Mouse (Mus musculus) midbrain, embryonic 13.5 days (tissue): Measurements from ENCODE around the gene Mettl21a. TPM values are rescaled to one million over a fixed set of nuclear protein-coding genes. Genes with fewer than 3 reads are reported as not detected.
A peak's percentile ranks its signal among the peaks of the same experiment; 100 is the strongest.

Experiments
- ATAC-seq: fragments of 200-750 bp; cut with Nextera tagmentation; 2 replicates; pipeline ENCODE4 v1.8.0; 2017; ENCODE audit warnings: mild to moderate bottlenecking, moderate TSS enrichment, moderate library complexity
- H3K27ac ChIP-seq: fragments of 300-500 bp; sonication (generic); 2 replicates; pipeline ENCODE4 v1.5.1; 2015; ENCODE audit warnings: inconsistent platforms, mild to moderate bottlenecking, moderate library complexity
- H3K27me3 ChIP-seq: fragments of 300-500 bp; sonication (generic); 2 replicates; pipeline ENCODE4 v1.6.1; 2015; ENCODE audit warnings: mild to moderate bottlenecking, inconsistent platforms
- H3K36me3 ChIP-seq: fragments of 300-500 bp; sonication (generic); 2 replicates; pipeline ENCODE4 v1.6.1; 2015; ENCODE audit warnings: mild to moderate bottlenecking, inconsistent platforms
- H3K4me1 ChIP-seq: fragments of 300-500 bp; sonication (generic); replicated peaks from 2 replicates; pipeline ENCODE4 v1.6.1; 2015; ENCODE audit warnings: inconsistent platforms
- H3K4me2 ChIP-seq: fragments of 300-500 bp; sonication (generic); replicated peaks from 2 replicates; pipeline ENCODE4 v1.6.1; 2015; ENCODE audit warnings: moderate library complexity, mild to moderate bottlenecking, inconsistent platforms
- H3K4me3 ChIP-seq: fragments of 300-500 bp; sonication (generic); replicated peaks from 2 replicates; pipeline ENCODE4 v1.5.1; 2015; ENCODE audit warnings: mild to moderate bottlenecking, inconsistent platforms
- H3K9ac ChIP-seq: fragments of 300-500 bp; sonication (generic); replicated peaks from 2 replicates; pipeline ENCODE4 v1.6.1; 2015; ENCODE audit warnings: mild to moderate bottlenecking, inconsistent platforms
- H3K9me3 ChIP-seq: fragments of 300-500 bp; sonication (generic); 2 replicates; pipeline ENCODE4 v1.6.1; 2016; ENCODE audit warnings: mild to moderate bottlenecking, inconsistent platforms
- WGBS: fragments of 180-500 bp; shearing (Covaris S2); methylation state at CpG from one replicate; pipeline ENCODE4 v1.1.7; 2015; 5-methylcytosine and 5-hydroxymethylcytosine counted together
- polyA plus RNA-seq: library from polyadenylated mRNA; unstranded; fragments of >200 nt; fragmentation: Nextera tagmentation; extraction: Ambion mirVana; gene quantifications from 2 replicates; pipeline ENCODE4 v1.2.1, GENCODE M21; 2015

Gene Mettl21a
- polyA plus RNA-seq, 1 experiment from 2014 or later = 21.1 TPM

DNA sequence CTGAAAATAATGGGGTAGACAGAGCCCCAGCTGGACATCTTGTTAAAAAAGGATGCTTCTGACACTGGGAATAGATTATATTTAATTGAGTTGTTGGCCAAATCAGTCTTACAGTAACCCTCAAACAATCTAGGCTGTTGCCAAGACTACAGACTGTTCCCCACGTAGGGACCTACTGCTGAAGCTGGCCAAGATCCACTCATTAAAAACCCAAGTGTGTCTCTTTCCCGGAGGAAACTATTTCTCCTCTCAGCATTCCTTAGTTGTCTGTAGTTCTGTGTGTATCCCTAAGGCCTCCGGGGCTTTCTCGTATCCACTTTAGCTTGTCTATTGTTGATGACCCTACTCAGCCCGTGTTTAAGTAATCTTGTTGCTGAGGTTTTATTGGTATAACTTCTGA, 14.5 kb upstream of the Mettl21a start:
- H3K9me3 ChIP-seq = no peaks in the 10 kb centered on the region
- WGBS = 71% methylated on average over 5 of the region's 5 CpGs
- H3K4me1 ChIP-seq = no peaks in the 10 kb centered on the region
- no peaks in the 10 kb centered on the region for H3K36me3 ChIP-seq
- H3K27ac ChIP-seq = no peak overlapping the region
- no peak overlapping the region for H3K4me2 ChIP-seq
- no peaks in the 10 kb centered on the region for H3K27me3 ChIP-seq
- no peak overlapping the region for H3K4me3 ChIP-seq
- H3K9ac ChIP-seq = no peak overlapping the region
- ATAC-seq = no peak

DNA sequence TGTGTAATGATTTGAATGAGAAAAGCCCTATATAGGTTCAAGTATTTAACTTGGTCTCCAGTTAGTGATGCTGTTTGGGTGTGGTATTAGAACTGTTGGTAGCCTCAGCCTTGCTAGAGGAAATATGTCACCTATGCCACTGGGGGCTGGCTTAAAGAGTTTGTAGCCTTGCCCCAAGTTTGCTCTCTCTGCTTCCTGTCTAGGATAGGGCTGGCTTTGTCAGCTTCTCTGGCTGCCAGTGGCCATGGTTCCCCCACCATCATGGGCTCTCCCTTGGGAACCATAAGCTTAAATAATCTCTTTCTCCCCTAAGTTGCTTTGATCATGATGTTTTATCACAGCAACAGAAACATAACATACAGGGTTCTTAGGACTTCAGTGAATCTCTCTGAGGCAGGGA, 8.2 kb upstream of the Mettl21a start:
- no peak overlapping the region for H3K4me3 ChIP-seq
- no peaks in the 10 kb centered on the region for H3K27me3 ChIP-seq
- no peak overlapping the region for H3K27ac ChIP-seq
- no peaks in the 10 kb centered on the region for H3K4me1 ChIP-seq
- no peak overlapping the region for H3K9ac ChIP-seq
- ATAC-seq = no peak
- no peaks in the 10 kb centered on the region for H3K36me3 ChIP-seq
- no peaks in the 10 kb centered on the region for H3K9me3 ChIP-seq
- H3K4me2 ChIP-seq = no peak overlapping the region

DNA sequence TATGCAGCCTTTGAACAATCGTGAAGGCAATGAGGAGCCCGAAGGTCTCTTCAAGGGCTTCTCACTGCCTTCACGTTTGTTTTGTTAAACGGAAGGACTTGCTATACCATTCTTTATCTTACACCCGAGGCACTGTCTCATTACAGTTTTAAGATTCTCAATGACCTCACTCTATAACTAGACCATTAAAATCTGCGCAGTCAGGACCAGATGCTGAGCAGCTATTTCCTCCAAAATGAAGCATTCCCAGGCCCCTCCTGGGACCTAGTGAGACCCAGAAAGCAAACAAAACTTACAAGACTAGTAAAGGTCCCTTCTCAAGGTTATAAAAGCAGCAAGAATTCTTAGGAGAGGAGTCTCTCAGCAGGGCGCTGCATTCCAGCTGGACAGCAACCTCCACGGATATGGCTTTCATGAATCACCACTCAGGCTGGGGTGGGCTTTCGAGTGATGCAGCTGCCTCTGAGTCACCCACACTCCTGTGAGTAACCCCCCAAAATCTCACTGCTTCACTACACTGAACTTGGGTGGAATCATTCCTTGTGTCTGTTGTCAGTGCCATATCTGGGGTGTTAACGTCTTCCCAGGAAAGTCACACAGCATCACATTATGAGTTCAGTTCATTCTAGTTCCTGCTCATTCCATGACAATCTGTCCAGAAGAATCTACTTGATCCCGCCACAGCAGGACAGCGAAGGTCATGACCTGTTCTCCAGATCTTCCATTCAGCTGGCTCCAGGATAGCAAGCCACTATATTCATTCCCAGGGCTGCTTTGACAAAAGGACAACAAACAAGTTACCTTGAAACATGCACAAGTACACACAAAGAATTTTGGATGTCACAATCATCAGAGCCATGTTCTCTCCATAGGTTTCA, 6.8 kb upstream of the Mettl21a start:
- Histone ChIP-seq H3K9me3 (no peaks in the 10 kb centered on the region), H3K36me3 (no peaks in the 10 kb centered on the region), H3K4me2 (no peak overlapping the region), H3K27me3 (no peaks in the 10 kb centered on the region), H3K9ac (no peak overlapping the region), H3K4me3 (no peak overlapping the region), H3K4me1 (no peaks in the 10 kb centered on the region), H3K27ac (no peak overlapping the region)
- WGBS = 66% methylated on average over 12 of the region's 12 CpGs
- ATAC-seq = no peak

DNA sequence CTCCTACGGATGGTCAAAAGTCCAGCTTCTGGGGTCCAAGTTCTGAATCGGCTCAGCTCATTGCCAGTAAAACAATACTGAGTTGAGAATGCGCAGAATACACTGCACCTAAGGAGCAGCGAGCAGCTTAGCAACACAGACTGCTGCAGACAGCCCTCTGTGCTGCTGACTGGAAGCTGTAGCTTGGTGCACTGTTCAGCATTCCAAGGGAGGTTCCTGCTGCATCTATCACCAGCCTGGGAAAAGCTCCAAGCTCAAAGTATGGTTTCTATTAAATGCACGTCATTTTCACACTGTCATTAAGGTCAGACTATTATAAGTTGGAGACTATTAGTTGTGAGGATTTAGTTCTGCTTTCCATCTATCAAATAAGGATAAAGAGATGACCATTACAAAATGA, 4.1 kb upstream of the Mettl21a start:
- no peak overlapping the region for H3K9ac ChIP-seq
- H3K4me3 ChIP-seq = no peak overlapping the region
- no peak overlapping the region for H3K27ac ChIP-seq
- H3K36me3 ChIP-seq = no peaks in the 10 kb centered on the region
- ATAC-seq = no peak
- no peaks in the 10 kb centered on the region for H3K27me3 ChIP-seq
- H3K4me2 ChIP-seq = no peak overlapping the region
- H3K4me1 ChIP-seq = peaks cover 13% of the 10 kb centered on the region
- 85% methylated on average over 5 of the region's 5 CpGs for WGBS
- H3K9me3 ChIP-seq = no peaks in the 10 kb centered on the region

DNA sequence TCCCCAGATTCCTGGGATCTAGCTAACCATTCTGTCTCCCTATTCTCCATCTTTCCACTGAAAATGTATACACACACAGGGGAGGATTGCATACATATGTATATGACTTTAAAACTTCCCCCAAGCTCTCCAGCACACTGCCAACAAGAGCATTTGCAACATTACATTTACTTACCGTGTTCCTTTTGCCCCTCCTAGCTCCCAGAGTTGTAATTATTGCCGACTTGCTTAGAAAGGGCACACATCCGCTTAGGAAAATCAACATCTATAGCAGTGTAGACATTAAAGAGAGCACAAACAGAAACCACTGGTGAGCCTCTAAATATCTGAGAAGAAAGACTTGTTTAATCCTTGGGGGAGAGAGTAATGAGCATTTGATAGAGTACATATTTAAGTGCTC, 1.2 kb upstream of the Mettl21a start:
- Histone ChIP-seq H3K4me1 (peaks cover 24% of the 10 kb centered on the region), H3K4me3 (peak overlapping the region; percentile 78), H3K27me3 (no peaks in the 10 kb centered on the region), H3K9me3 (no peaks in the 10 kb centered on the region), H3K36me3 (peaks cover 9% of the 10 kb centered on the region), H3K27ac (no peak overlapping the region), H3K9ac (peak overlapping the region; percentile 93), H3K4me2 (peak overlapping the region; percentile 73)
- no peak for ATAC-seq
- 70% methylated on average over 3 of the region's 3 CpGs for WGBS

DNA sequence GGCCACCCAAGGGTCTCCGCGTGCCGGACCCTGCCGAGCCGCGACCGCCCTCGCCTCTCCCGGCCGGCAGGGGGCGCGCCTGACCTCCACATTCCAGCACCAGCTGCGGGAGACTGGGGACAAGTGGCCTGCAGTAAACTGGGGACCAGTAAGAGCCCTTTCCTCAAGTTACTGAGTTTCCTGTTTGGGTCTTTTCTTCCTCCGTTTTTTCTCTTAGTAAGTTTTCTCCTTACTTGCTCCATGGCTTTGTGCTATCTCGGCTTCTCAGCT, 608 bp upstream of the Mettl21a start:
- Histone ChIP-seq H3K27ac (peak overlapping the region; percentile 95), H3K36me3 (peaks cover 11% of the 10 kb centered on the region), H3K4me3 (peak overlapping the region; percentile 78), H3K27me3 (no peaks in the 10 kb centered on the region), H3K4me1 (peaks cover 24% of the 10 kb centered on the region), H3K9ac (peak overlapping the region; percentile 93), H3K4me2 (peak overlapping the region; percentile 73), H3K9me3 (no peaks in the 10 kb centered on the region)
- ATAC-seq = peak; percentile 81
- WGBS = under 1% methylated on average over 15 of the region's 15 CpGs

DNA sequence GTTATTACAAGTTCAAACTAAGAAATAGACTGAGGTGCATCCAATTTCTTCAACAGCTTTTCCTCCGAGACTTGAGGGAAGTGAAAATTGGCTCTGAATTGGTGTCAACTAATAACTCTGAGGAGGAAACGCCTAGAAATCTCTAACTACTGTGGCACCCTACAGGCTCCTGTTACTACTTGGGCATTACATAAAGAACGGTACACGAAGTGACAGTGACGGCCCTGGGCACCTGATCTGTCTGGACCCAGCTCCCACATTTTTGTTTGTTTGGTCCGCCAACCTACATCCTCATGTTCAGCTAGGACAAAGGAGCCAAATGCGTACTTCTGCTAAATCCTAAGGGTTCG, 536 bp downstream of the Mettl21a start:
- peak overlapping the region; percentile 73 for H3K4me2 ChIP-seq
- no peaks in the 10 kb centered on the region for H3K27me3 ChIP-seq
- peak overlapping the region; percentile 78 for H3K4me3 ChIP-seq
- H3K4me1 ChIP-seq = peaks cover 24% of the 10 kb centered on the region
- no peaks in the 10 kb centered on the region for H3K9me3 ChIP-seq
- peak overlapping the region; percentile 95 for H3K27ac ChIP-seq
- 8% methylated on average over 8 of the region's 8 CpGs for WGBS
- H3K9ac ChIP-seq = peak overlapping the region; percentile 93
- peaks cover 12% of the 10 kb centered on the region for H3K36me3 ChIP-seq
- no peak; the same call in 1 of the 2 replicates for ATAC-seq

DNA sequence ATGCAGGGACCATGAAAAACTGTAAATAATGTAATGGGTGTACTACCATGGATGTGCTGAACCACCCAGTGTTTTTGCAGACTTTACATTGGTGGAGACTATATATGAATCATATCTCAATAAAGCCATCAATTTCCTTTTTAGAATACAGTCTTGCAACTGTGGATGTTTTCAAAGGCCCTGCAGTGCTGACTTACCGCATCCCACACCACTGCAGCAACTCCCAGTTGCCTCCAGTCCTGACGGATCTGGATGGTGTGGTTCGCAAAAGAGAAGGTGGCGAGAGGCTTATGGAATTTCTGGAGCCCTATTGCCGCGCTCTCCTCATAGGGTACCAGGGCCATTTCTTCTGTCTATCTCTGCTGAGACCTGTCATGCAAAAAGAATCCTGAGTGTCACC, 966 bp downstream of the Mettl21a start:
- ATAC-seq = no peak
- Histone ChIP-seq H3K27me3 (no peaks in the 10 kb centered on the region), H3K9ac (peak overlapping the region; percentile 93; the same call in 1 of the 2 replicates), H3K4me1 (peaks cover 24% of the 10 kb centered on the region), H3K9me3 (no peaks in the 10 kb centered on the region), H3K27ac (no peak overlapping the region), H3K36me3 (peaks cover 12% of the 10 kb centered on the region), H3K4me3 (peak overlapping the region; percentile 78), H3K4me2 (peak overlapping the region; percentile 73)
- 64% methylated on average over 6 of the region's 6 CpGs for WGBS

DNA sequence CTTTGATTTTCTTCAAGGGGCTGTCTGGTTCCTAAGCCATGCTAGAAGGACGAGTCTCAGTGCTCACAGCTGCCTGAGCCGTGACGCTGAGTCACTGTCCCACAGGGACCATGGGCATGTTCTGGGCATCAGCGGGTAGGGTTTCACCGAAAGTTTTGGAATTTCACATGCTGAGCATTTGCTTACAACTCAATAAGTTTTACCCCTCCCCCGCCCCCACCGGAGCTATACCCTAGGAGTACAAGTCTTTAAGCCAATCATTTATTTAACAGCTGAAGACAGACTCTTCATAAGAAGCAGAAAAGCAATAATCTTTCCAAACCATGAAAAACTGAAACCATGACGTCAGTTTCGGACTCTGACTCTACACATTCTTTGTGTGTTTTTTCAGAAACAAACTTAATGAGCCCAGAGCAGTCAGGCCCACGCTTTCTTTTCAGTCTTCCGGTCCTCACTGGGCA, 1.5 kb downstream of the Mettl21a start:
- Histone ChIP-seq H3K9ac (no peak overlapping the region), H3K4me2 (no peak overlapping the region), H3K4me3 (0 out of 2 replicates have a peak overlapping the region, but pooled peaks have one; percentile 78), H3K27ac (no peak overlapping the region), H3K36me3 (peaks cover 12% of the 10 kb centered on the region), H3K27me3 (no peaks in the 10 kb centered on the region), H3K9me3 (no peaks in the 10 kb centered on the region), H3K4me1 (peaks cover 24% of the 10 kb centered on the region)
- 85% methylated on average over 11 of the region's 11 CpGs for WGBS
- no peak for ATAC-seq

DNA sequence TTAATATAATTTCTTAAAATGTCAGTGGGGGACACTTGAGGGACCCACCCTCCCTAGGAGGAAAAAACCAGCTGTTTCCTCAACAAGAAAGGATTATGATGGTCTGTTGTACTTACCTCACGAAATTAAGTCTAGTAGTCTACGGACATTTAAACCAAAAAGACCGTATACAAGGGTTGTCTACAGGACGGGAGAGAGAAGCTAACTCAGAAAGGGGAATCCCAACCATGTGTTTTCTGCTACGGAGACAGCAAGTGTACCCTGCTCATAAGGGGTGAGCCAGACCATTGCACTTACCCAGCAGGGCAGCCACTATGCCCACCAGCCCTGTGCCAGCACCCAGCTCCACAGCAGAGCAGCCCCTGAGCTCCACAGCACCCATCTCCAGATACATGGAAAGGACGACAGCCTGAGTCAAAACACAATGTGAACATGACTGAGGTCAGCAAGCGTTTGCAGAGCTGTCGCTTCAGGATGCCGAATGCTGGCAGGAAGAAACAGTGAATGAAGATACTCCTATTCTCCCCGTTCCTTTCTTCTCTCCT, 2.2 kb downstream of the Mettl21a start:
- H3K9ac ChIP-seq = no peak overlapping the region; the same call in 1 of the 2 replicates

DNA sequence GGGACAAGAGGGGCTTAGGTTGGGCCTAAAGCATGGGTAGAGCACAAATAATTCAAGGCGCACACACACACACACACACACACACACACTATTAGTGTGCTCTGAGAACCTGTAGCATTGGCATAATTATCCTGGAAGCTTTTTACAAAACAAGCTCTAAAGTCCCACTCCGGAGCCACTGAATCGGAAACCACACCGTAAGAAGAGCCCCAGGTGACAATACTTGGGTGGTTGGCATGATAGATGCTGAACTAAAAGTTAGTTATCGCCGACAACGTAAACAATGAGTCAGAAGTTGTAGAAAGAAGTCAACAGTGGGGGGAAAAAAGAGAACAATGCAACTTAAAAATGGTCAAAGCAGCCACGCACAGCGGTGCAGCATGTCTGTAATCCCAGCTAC, 2.7 kb downstream of the Mettl21a start:
- Histone ChIP-seq H3K4me1 (peaks cover 24% of the 10 kb centered on the region), H3K9ac (no peak overlapping the region), H3K4me3 (no peak overlapping the region), H3K4me2 (no peak overlapping the region), H3K9me3 (no peaks in the 10 kb centered on the region), H3K27ac (no peak overlapping the region), H3K36me3 (peaks cover 21% of the 10 kb centered on the region), H3K27me3 (no peaks in the 10 kb centered on the region)
- WGBS = 93% methylated on average over 9 of the region's 9 CpGs
- ATAC-seq = no peak

More for the DNA sequence above, 2.2 kb downstream of the Mettl21a start:
- Histone ChIP-seq H3K27me3 (no peaks in the 10 kb centered on the region), H3K4me1 (peaks cover 24% of the 10 kb centered on the region), H3K4me2 (no peak overlapping the region), H3K36me3 (peaks cover 17% of the 10 kb centered on the region), H3K9me3 (no peaks in the 10 kb centered on the region), H3K27ac (no peak overlapping the region), H3K4me3 (no peak overlapping the region)
- 84% methylated on average over 10 of the region's 10 CpGs for WGBS
- ATAC-seq = no peak

DNA sequence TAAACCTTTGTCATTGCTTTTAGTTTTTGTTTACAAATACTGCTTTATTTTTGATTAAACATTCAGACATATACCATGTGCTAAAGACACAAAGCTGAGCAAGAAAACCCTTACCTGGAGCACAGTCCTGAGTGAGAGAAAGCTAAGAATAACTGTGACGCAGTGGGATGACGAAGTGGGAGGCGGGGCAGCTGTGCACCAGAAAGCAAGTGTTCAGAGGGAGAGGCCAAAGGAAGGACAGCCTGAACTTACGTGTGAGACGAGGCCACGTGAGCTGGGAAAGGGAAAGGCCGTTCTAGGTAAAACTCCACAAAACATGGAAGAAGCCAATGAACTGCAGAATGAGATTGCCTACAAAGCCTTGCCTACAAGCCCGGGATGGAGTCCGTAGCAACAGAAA, 7.1 kb downstream of the Mettl21a start:
- Histone ChIP-seq H3K4me2 (no peak overlapping the region), H3K9me3 (no peaks in the 10 kb centered on the region), H3K27me3 (no peaks in the 10 kb centered on the region), H3K9ac (no peak overlapping the region), H3K4me1 (0 out of 2 replicates have a peak, but pooled peaks cover 1% of the 10 kb centered on the region), H3K4me3 (no peak overlapping the region), H3K27ac (no peak overlapping the region), H3K36me3 (peaks cover 42% of the 10 kb centered on the region)
- 94% methylated on average over 9 of the region's 9 CpGs for WGBS
- ATAC-seq = no peak
